ENCODE assay signal across 21 mouse cellular contexts in the genomic region with DNA sequence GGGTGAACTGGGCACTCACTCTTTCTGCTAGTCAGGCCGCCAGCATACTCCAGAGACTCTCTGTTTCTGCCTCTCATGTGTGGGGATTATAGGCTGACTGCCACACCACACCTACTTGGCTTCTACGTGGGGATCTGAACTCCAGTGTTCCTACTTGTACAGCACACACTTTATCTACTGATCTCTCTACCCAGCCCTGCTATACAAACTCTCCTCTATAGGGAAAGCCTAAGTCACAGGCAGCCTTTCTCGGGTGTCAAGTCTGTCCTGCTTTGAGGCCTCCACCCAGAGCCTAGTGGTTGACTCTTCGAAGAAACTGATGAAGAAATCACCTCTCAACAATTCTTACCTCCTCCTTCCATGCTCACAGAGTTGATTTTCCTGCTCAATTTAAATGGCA.
DNase-seq lines count a peak whose midpoint lies in the region; ATAC-seq and TF ChIP-seq lines count a peak whose summit lies in the region.
"Had no signal": no experiment of that assay in that cellular context is flagged by ENCODE, and none has a peak within 500 bp of the region (broad histone marks: within the 10 kb centered on the region; RNA-seq: fewer than 3 reads in every experiment).

No protein-coding gene starts in this region.

- intact Hi-C loops in heart, postnatal 25 days (cut with DNase I) = no loop called here
- intact Hi-C loops in left cerebral cortex, postnatal 14 days (cut with DNase I) = no loop called here

- no peak for ATAC-seq in embryonic facial prominence, embryonic 14.5 days (ENCODE audit: low read depth)
- ATAC-seq: activated CD4-positive, CD25-positive, alpha-beta regulatory T cell, adult 4 months; CD4-positive, CD25-positive, alpha-beta regulatory T cell, adult 4 months; forebrain, embryonic 13.5 days had no signal

- TF ChIP-seq POLR2A in brain, embryonic 14.5 days (IDR thresholded peaks at IDR 0.05; ENCODE audit: borderline replicate concordance, extremely low read depth, insufficient read depth, insufficient read length, poor library complexity, severe bottlenecking) = no peak

- no peak overlapping the region for H3K4me2 ChIP-seq in embryonic facial prominence, embryonic 14.5 days (ENCODE audit: low read depth, low read length)
- H3K4me2 ChIP-seq: embryonic facial prominence, embryonic 12.5 days; forebrain, embryonic 13.5 days; heart, embryonic 13.5 days; hindbrain, embryonic 12.5 days; hindbrain, embryonic 15.5 days had no signal

- no peaks in the 10 kb centered on the region for H3K4me1 ChIP-seq in heart, embryonic 10.5 days
- H3K4me1 ChIP-seq in embryonic facial prominence, embryonic 14.5 days (ENCODE audit: control insufficient read depth, insufficient read depth, low read length) = peaks cover 3% of the 10 kb centered on the region; the same call in 1 of the 2 replicates
- H3K4me1 ChIP-seq: embryonic facial prominence, embryonic 12.5 days; forebrain, embryonic 10.5 days; hindbrain, embryonic 12.5 days; hindbrain, embryonic 15.5 days had no signal

- H3K36me3 ChIP-seq in heart, embryonic 10.5 days = no peaks in the 10 kb centered on the region
- no peaks in the 10 kb centered on the region for H3K36me3 ChIP-seq in embryonic facial prominence, embryonic 14.5 days (ENCODE audit: control insufficient read depth, insufficient read depth, low read length)
- H3K36me3 ChIP-seq: embryonic facial prominence, embryonic 12.5 days; forebrain, embryonic 10.5 days; heart, embryonic 13.5 days; hindbrain, embryonic 12.5 days; hindbrain, embryonic 15.5 days had no signal

- TF ChIP-seq CTCF in brain, embryonic 14.5 days (IDR thresholded peaks at IDR 0.05; ENCODE audit: borderline replicate concordance, extremely low read depth, insufficient read depth, insufficient read length) = no peak

- H3K9me3 ChIP-seq in heart, embryonic 10.5 days = peaks cover 4% of the 10 kb centered on the region; the same call in 1 of the 2 replicates
- no peaks in the 10 kb centered on the region; the same call in 1 of the 2 replicates for H3K9me3 ChIP-seq in embryonic facial prominence, embryonic 14.5 days (ENCODE audit: control insufficient read depth, low read length)
- H3K9me3 ChIP-seq: hindbrain, embryonic 15.5 days had no signal

- WGBS in heart, embryonic 10.5 days = 73% methylated on average over 4 of the region's 4 CpGs
- 62% methylated on average over 4 of the region's 4 CpGs for WGBS in embryonic facial prominence, embryonic 14.5 days

- DNase-seq in heart, embryonic 10.5 days (ENCODE audit: low spot score) = no peak
- DNase-seq in heart, postnatal 25 days (ENCODE audit: low spot score) = no peak
- peak; percentile 10 for DNase-seq in brain, embryonic 14.5 days (ENCODE audit: low read depth)
- DNase-seq in embryonic facial prominence, embryonic 14.5 days (ENCODE audit: low spot score) = no peak
- no peak for DNase-seq in testis, postnatal 10 days (ENCODE audit: low spot score)
- DNase-seq in left cerebral cortex, postnatal 14 days (ENCODE audit: low spot score in 2 of 2) = no peak
- DNase-seq: adrenal gland, adult 8-10 months; adrenal gland, postnatal 25 days; cerebellum, adult 18-20 months; cerebellum, postnatal 14 days; gastrocnemius, postnatal 10 days; gastrocnemius, postnatal 36 days; heart, postnatal 14 days had no signal

- no peak overlapping the region for H3K9ac ChIP-seq in embryonic facial prominence, embryonic 14.5 days (ENCODE audit: low read depth, low read length)
- H3K9ac ChIP-seq: embryonic facial prominence, embryonic 12.5 days; forebrain, embryonic 13.5 days; heart, embryonic 13.5 days; hindbrain, embryonic 12.5 days; hindbrain, embryonic 15.5 days had no signal

- 0 out of 2 replicates have a peak overlapping the region, but pooled peaks have one; percentile 6 for H3K27ac ChIP-seq in heart, embryonic 10.5 days
- peak overlapping the region; percentile 64; the same call in 1 of the 2 replicates for H3K27ac ChIP-seq in embryonic facial prominence, embryonic 14.5 days (replicated peaks; ENCODE audit: low read depth, low read length)
- H3K27ac ChIP-seq: embryonic facial prominence, embryonic 12.5 days; forebrain, embryonic 10.5 days; forebrain, embryonic 13.5 days; heart, embryonic 13.5 days; hindbrain, embryonic 12.5 days; hindbrain, embryonic 15.5 days had no signal

- H3K4me3 ChIP-seq in heart, embryonic 10.5 days = no peak overlapping the region
- no peak overlapping the region for H3K4me3 ChIP-seq in embryonic facial prominence, embryonic 14.5 days (ENCODE audit: low read depth, low read length)
- H3K4me3 ChIP-seq: embryonic facial prominence, embryonic 12.5 days; forebrain, embryonic 10.5 days; forebrain, embryonic 13.5 days; heart, embryonic 13.5 days; hindbrain, embryonic 12.5 days; hindbrain, embryonic 15.5 days had no signal

- no peaks in the 10 kb centered on the region for H3K27me3 ChIP-seq in heart, embryonic 10.5 days (ENCODE audit: insufficient read depth, poor library complexity, severe bottlenecking)
- no peaks in the 10 kb centered on the region for H3K27me3 ChIP-seq in embryonic facial prominence, embryonic 14.5 days (replicated peaks; ENCODE audit: control insufficient read depth, insufficient read depth, low read length)
- H3K27me3 ChIP-seq: embryonic facial prominence, embryonic 12.5 days; forebrain, embryonic 13.5 days; heart, embryonic 13.5 days; hindbrain, embryonic 12.5 days; hindbrain, embryonic 15.5 days had no signal
